Mouse (Mus musculus): Measurements from ENCODE around the gene Wdr45. TPM values are rescaled to one million over a fixed set of nuclear protein-coding genes. Genes with fewer than 3 reads are reported as not detected.

Wdr45 gene
- total RNA-seq, 2 experiments from 2014 or later = 51.1 to 55.2 TPM

- no peak for DNase-seq (ENCODE audit: extremely low spot score in 1 of 2, low spot score in 1 of 2)
Measured at GRCm38 (mm10) chrX:7762921-7763197, 48.7 kb downstream of the Wdr45 start.

- no peak for DNase-seq (ENCODE audit: extremely low spot score in 1 of 2, low spot score in 1 of 2)
Measured at GRCm38 (mm10) chrX:7763631-7764393, 49.7 kb downstream of the Wdr45 start.

- no peak for DNase-seq (ENCODE audit: extremely low spot score in 1 of 2, low spot score in 1 of 2)
Measured at GRCm38 (mm10) chrX:7764657-7765280, 50.6 kb downstream of the Wdr45 start.

- no peak for DNase-seq (ENCODE audit: extremely low spot score in 1 of 2, low spot score in 1 of 2)
Measured at GRCm38 (mm10) chrX:7765281-7765670, 51.1 kb downstream of the Wdr45 start.

- no peak for DNase-seq (ENCODE audit: extremely low spot score in 1 of 2, low spot score in 1 of 2)
Measured at GRCm38 (mm10) chrX:7765764-7766163, 51.6 kb downstream of the Wdr45 start.

DNA sequence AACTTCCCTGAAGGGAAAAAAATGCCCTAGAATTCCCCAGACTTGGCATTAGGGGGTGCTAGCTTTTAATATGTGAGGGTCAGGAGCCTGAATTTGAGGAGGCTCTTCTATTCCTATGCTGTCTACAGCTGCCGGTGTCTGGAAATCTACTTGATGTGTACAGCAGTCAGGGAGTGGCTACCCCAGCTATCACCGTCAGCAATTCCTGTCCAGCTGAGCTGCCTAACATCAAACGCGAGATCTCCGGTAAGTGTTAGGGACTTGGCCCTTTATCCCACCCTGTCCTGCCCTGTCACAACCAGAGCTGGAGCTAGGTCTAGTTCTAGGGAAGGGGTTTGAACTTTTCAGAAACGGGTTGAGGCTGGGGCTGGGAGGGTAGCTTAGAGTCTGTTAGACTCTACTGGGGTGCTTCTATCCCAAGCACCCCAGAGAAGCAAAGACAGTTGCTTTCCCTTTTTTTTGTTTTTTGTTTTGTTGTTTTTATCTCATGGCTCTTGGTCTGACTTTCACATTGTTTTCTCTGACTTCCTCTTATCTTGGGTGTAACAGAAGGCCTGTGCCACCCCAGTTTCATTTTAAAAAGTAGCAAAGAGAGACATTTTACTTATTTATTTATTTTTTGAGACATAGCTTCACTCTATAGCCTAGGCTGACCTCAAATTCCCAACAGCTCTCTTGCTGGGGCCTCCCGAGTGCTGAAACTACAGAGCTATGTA, 55.3 kb downstream of the Wdr45 start:
- no peak for DNase-seq (ENCODE audit: extremely low spot score in 1 of 2, low spot score in 1 of 2)

DNA sequence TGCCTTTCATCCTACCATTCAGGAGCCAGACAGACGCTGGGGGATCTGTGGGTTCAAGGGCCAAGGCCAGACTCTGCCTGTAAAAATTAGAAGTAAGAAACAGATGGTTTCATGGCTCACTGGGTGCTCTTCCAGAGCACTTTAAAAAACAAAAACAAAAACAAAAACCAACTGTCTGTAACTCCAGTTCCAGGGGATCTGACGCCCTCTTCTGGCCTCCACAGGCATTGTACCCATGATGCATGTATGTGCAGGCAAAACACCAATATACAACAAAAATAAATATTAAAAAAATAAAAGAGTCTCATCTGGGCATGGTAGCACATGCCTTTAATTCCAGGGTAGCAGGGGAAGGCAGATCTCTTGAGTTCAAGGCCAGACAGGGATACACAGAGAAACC, 58.6 kb downstream of the Wdr45 start:
- no peak for DNase-seq (ENCODE audit: extremely low spot score in 1 of 2, low spot score in 1 of 2)

- no peak for DNase-seq (ENCODE audit: extremely low spot score in 1 of 2, low spot score in 1 of 2)
Measured at GRCm38 (mm10) chrX:7775501-7776205, 61.5 kb downstream of the Wdr45 start.

DNA sequence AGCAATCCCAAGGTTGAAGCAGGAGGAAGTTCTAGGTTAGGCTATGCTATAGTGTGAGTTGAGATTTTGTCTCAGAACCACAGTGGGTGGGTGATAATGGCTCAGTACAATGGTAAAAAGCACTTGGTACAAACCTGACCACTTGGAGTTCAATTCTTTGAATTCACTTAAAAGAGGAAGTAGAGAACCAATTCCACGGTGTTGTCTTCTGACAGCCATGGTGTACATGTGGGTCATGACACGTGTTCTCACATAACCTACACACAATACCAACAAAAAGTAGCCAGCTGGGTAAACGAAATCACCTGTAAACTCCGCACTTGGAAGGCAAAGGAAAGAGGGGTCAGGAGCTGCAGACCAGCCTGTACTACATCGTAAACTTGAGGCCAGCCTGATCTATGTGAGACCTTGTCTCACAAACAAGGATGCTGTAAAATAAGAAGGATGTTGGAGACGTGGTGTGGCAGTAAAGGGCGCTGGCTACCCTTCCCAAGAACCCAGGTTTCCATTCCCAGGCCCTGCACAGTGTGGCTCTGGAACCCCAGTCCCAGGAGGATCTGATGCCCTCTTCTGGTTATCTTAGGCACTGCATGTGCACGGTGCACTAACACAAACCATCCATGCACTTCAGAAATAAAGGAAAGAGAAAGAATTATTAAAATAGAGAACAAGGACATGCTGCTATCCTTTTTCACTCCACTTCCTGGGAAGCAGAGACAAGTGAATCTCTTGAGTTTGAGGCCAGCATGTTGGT, 62.4 kb downstream of the Wdr45 start:
- peak in 1 of 2 experiments; percentile 70 for DNase-seq (ENCODE audit: extremely low spot score in 1 of 2, low spot score in 1 of 2)

Other genes with a start within 250 kb of the Wdr45 start
- gene Foxp3, start 140.7 kb upstream of the Wdr45 start, total RNA-seq (2021) = under 1 TPM in 1 of 2 experiments, not detected in 1; 0.21 TPM
- gene Ppp1r3f, start 140.1 kb upstream of the Wdr45 start, total RNA-seq (2021) = 10 to 100 TPM; 17.4 to 17.8 TPM
- gene Ccdc22, start 108.8 kb upstream of the Wdr45 start, total RNA-seq (2021) = 10 to 100 TPM; 20.9 to 25.2 TPM
- not detected for gene Cacna1f, start 107.2 kb upstream of the Wdr45 start, total RNA-seq (2021)
- gene Syp, start 75.9 kb upstream of the Wdr45 start, total RNA-seq (2021) = 1,000 to 10,000 TPM; 1,873 to 2,127 TPM
- gene Prickle3, start 57.1 kb upstream of the Wdr45 start, total RNA-seq (2021) = under 1 TPM; 0.57 to 0.82 TPM
- 1 to 10 TPM; 5.0 to 6.2 TPM for gene Plp2, start 42.9 kb upstream of the Wdr45 start, total RNA-seq (2021)
- under 1 TPM; 0.17 to 0.77 TPM for gene Magix, start 33.1 kb upstream of the Wdr45 start, total RNA-seq (2021)
- gene Gpkow, start 17.2 kb upstream of the Wdr45 start, total RNA-seq (2021) = 10 to 100 TPM; 35.7 to 36.5 TPM
- not detected for gene Gm45208, start 7.9 kb downstream of the Wdr45 start, total RNA-seq (2021)
- 100 to 1,000 TPM; 100 to 109 TPM for gene Praf2, start 14.1 kb downstream of the Wdr45 start, total RNA-seq (2021)
- gene Ccdc120, start 36.6 kb downstream of the Wdr45 start, total RNA-seq (2021) = 10 to 100 TPM; 17.0 to 20.9 TPM
- gene Tfe3, start 48.2 kb downstream of the Wdr45 start, total RNA-seq (2021) = 10 to 100 TPM; 28.7 to 33.5 TPM
- gene Gripap1, start 75.4 kb downstream of the Wdr45 start, total RNA-seq (2021) = 100 to 1,000 TPM in 1 of 2 experiments, 10 to 100 TPM in 1; 87.8 to 116 TPM
- gene Kcnd1, start 108.0 kb downstream of the Wdr45 start, total RNA-seq (2021) = 1 to 10 TPM; 8.0 to 9.5 TPM
- gene Otud5, start 127.0 kb downstream of the Wdr45 start, total RNA-seq (2021) = 10 to 100 TPM; 75.8 to 85.3 TPM
- gene Pim2, start 163.9 kb downstream of the Wdr45 start, total RNA-seq (2021) = 10 to 100 TPM; 52.2 to 57.4 TPM
- 10 to 100 TPM; 44.7 to 45.9 TPM for gene Slc35a2, start 169.7 kb downstream of the Wdr45 start, total RNA-seq (2021)
- gene Pqbp1, start 184.9 kb downstream of the Wdr45 start, total RNA-seq (2021) = 10 to 100 TPM; 78.1 to 93.2 TPM
- 10 to 100 TPM; 25.5 to 27.9 TPM for gene Timm17b, start 185.0 kb downstream of the Wdr45 start, total RNA-seq (2021)
- gene Gm10491, start 193.5 kb downstream of the Wdr45 start, total RNA-seq (2021) = not detected
- gene Gm10490, start 195.2 kb downstream of the Wdr45 start, total RNA-seq (2021) = not detected
- gene Pcsk1n, start 205.5 kb downstream of the Wdr45 start, total RNA-seq (2021) = 100 to 1,000 TPM; 386 to 442 TPM
- gene Eras, start 214.3 kb downstream of the Wdr45 start, total RNA-seq (2021) = not detected
- gene Hdac6, start 233.6 kb downstream of the Wdr45 start, total RNA-seq (2021) = 10 to 100 TPM; 42.4 to 57.2 TPM